20 mouse cellular contexts compared by ENCODE assay signal in the genomic region with DNA sequence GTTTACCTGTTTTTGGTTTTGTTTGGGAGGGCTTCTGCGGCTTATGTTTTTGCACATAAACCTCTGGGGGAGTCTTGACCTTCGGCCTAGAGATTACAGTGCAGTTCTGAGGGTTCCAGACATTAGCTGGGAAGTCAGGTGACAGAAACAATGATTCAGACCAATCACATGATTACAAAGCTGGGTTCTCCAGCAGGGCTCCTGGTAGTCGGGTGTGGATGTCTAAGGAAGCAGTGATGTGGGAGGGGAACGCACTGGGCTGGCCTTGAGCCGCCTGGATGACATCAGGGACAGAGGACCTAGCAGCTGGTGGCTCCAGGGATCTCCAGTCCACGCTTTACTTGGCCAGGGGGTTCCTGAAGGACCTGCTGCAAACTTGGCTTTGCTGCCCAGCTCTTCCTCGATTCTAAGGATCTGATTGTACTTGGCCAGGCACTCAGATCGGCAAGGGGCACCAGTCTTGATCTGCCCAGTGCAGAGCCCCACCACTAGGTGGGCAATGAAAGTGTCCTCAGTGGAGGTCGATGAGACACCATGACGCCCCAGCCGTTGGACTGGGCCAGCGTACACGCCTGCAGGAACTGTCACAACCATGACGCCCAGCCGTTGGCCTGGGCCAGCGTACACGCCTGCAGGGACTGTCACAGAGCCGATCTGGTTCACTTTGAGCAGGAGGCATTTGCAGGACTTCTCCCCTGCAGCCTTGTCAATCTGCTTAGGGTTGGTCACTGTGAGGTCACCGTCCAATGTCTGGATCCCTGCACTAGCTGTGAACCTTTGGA. TPM values are rescaled to one million over a fixed set of nuclear protein-coding genes. Genes with fewer than 3 reads are reported as not detected.
A peak's percentile ranks its signal among the peaks of the same experiment; 100 is the strongest.
DNase-seq lines count a peak whose midpoint lies in the region; ATAC-seq and TF ChIP-seq lines count a peak whose summit lies in the region.
"Had no signal": no experiment of that assay in that cellular context is flagged by ENCODE, and none has a peak within 500 bp of the region (broad histone marks: within the 10 kb centered on the region; RNA-seq: fewer than 3 reads in every experiment).

No protein-coding gene starts in this region.

- no peak overlapping the region for H3K4me2 ChIP-seq in intestine, postnatal 0 days (replicated peaks; ENCODE audit: low read depth)
- H3K4me2 ChIP-seq: limb, embryonic 13.5 days; liver, embryonic 15.5 days had no signal

- peak; percentile 32 for DNase-seq in heart, adult 8-10 months (ENCODE audit: low spot score)
- no peak for DNase-seq in heart, embryonic 10.5 days (ENCODE audit: low spot score)
- DNase-seq in NIH3T3 (ENCODE audit: low read depth) = peak; percentile 47
- DNase-seq in adrenal gland, postnatal 36 days = peak; percentile 62 to 71
- DNase-seq in cerebellum, adult 11-12 months = no peak
- DNase-seq: cerebellum, adult 9-11 months; gastrocnemius, postnatal 14 days; kidney, adult 8-10 months; midbrain, embryonic 14.5 days; right cerebral cortex, postnatal 25 days had no signal

- no peaks in the 10 kb centered on the region for H3K36me3 ChIP-seq in heart, embryonic 10.5 days
- no peaks in the 10 kb centered on the region for H3K36me3 ChIP-seq in intestine, postnatal 0 days (ENCODE audit: control insufficient read depth, insufficient read depth)
- H3K36me3 ChIP-seq: G1E; limb, embryonic 13.5 days; liver, embryonic 15.5 days had no signal

- no peak for TF ChIP-seq CTCF in intestine, postnatal 0 days (IDR thresholded peaks at IDR 0.05; ENCODE audit: low read depth)

- no peak overlapping the region for H3K9ac ChIP-seq in intestine, postnatal 0 days (ENCODE audit: low read depth, low read length)
- H3K9ac ChIP-seq: limb, embryonic 13.5 days; liver, embryonic 15.5 days had no signal

- H3K27me3 ChIP-seq in heart, embryonic 10.5 days (ENCODE audit: insufficient read depth, poor library complexity, severe bottlenecking) = no peaks in the 10 kb centered on the region; the same call in 1 of the 2 replicates
- H3K27me3 ChIP-seq in intestine, postnatal 0 days (replicated peaks; ENCODE audit: control insufficient read depth, insufficient read depth, low read length) = no peaks in the 10 kb centered on the region
- H3K27me3 ChIP-seq: limb, embryonic 13.5 days; liver, embryonic 15.5 days had no signal

- peak; percentile 71 for ATAC-seq in intestine, postnatal 0 days
- no peak for ATAC-seq in granulocyte monocyte progenitor cell, adult 5-6 weeks (replicated peaks; ENCODE audit: poor library complexity, severe bottlenecking)
- ATAC-seq: forebrain, embryonic 16.5 days; hindbrain, embryonic 16.5 days had no signal

- H3K4me3 ChIP-seq in heart, embryonic 10.5 days = no peak overlapping the region
- no peak overlapping the region for H3K4me3 ChIP-seq in intestine, postnatal 0 days (ENCODE audit: low read depth, low read length)
- H3K4me3 ChIP-seq: limb, embryonic 13.5 days; liver, embryonic 15.5 days had no signal

- WGBS in heart, embryonic 10.5 days = 76% methylated on average over 19 of the region's 19 CpGs
- WGBS in intestine, postnatal 0 days = 75% methylated on average over 19 of the region's 19 CpGs

- H3K27ac ChIP-seq in heart, embryonic 10.5 days = no peak overlapping the region
- H3K27ac ChIP-seq in intestine, postnatal 0 days (ENCODE audit: low read depth, low read length) = no peak overlapping the region
- H3K27ac ChIP-seq: limb, embryonic 13.5 days; liver, embryonic 15.5 days had no signal

- H3K9me3 ChIP-seq in heart, embryonic 10.5 days = no peaks in the 10 kb centered on the region
- no peaks in the 10 kb centered on the region for H3K9me3 ChIP-seq in intestine, postnatal 0 days (ENCODE audit: control insufficient read depth)
- H3K9me3 ChIP-seq: G1E; limb, embryonic 13.5 days; liver, embryonic 15.5 days had no signal

- H3K4me1 ChIP-seq in heart, embryonic 10.5 days = peaks cover 27% of the 10 kb centered on the region
- H3K4me1 ChIP-seq in intestine, postnatal 0 days (replicated peaks; ENCODE audit: control insufficient read depth, insufficient read depth, low read length) = no peaks in the 10 kb centered on the region

RNA-seq across cellular contexts. Expression of a gene that starts 13.5 kb away (rescaled TPM):
- 10 to 100 TPM; 27.3 to 40.6 (median 33.1) TPM for total RNA-seq in heart, adult 8-10 months (2022)
- 1.8 and 2.3 TPM in 2 replicates for polyA plus RNA-seq in heart, embryonic 10.5 days (2016; fragmentation: Nextera tagmentation; extraction: Ambion mirVana)
- under 1 TPM; 0.36 to 0.89 TPM for total RNA-seq in adrenal gland, postnatal 36 days (2021)
- 0.47 and 0.76 TPM in 2 replicates for polyA plus RNA-seq in intestine, postnatal 0 days (2015; fragmentation: Nextera tagmentation; extraction: Ambion mirVana)
- total RNA-seq in granulocyte monocyte progenitor cell, adult 5-6 weeks (2014; fragmentation: Nextera tagmentation) = not detected in 2 replicates
- total RNA-seq in granulocyte monocyte progenitor cell, adult 5-6 weeks (2017) = not detected in 2 replicates
- total RNA-seq: megakaryocyte progenitor cell, adult 5-6 weeks had no signal
- polyA plus RNA-seq: forebrain, embryonic 16.5 days; G1E; hindbrain, embryonic 16.5 days; liver, embryonic 15.5 days; midbrain, embryonic 14.5 days; neural tube, embryonic 11.5 days had no signal

RNA-seq across cellular contexts. Expression of a gene that starts 20.2 kb away (rescaled TPM):
- 10 to 100 TPM; 28.3 to 70.4 (median 46.3) TPM for total RNA-seq in heart, adult 8-10 months (2022)
- 0.39 and 0.43 TPM in 2 replicates for polyA plus RNA-seq in heart, embryonic 10.5 days (2016; fragmentation: Nextera tagmentation; extraction: Ambion mirVana)
- under 1 TPM; 0.23 to 0.50 TPM for total RNA-seq in adrenal gland, postnatal 36 days (2021)
- not detected in 2 replicates for polyA plus RNA-seq in intestine, postnatal 0 days (2015; fragmentation: Nextera tagmentation; extraction: Ambion mirVana)
- not detected in 2 replicates for total RNA-seq in granulocyte monocyte progenitor cell, adult 5-6 weeks (2014; fragmentation: Nextera tagmentation)
- not detected in 2 replicates for total RNA-seq in granulocyte monocyte progenitor cell, adult 5-6 weeks (2017)
- total RNA-seq: megakaryocyte progenitor cell, adult 5-6 weeks had no signal
- polyA plus RNA-seq: G1E; large intestine, adult 2 months; limb, embryonic 13.5 days; liver, embryonic 15.5 days had no signal

RNA-seq across cellular contexts. Expression of a gene that starts 25.2 kb away (rescaled TPM):
- 1 to 10 TPM; 1.4 to 2.5 (median 1.9) TPM for total RNA-seq in heart, adult 8-10 months (2022)
- 1.2 and 1.6 TPM in 2 replicates for polyA plus RNA-seq in heart, embryonic 10.5 days (2016; fragmentation: Nextera tagmentation; extraction: Ambion mirVana)
- total RNA-seq in adrenal gland, postnatal 36 days (2021) = 1 to 10 TPM; 1.7 to 2.7 TPM
- 2.3 and 2.6 TPM in 2 replicates for polyA plus RNA-seq in intestine, postnatal 0 days (2015; fragmentation: Nextera tagmentation; extraction: Ambion mirVana)
- not detected in 2 replicates for total RNA-seq in granulocyte monocyte progenitor cell, adult 5-6 weeks (2014; fragmentation: Nextera tagmentation)
- 0.05 TPM in 1 of 2 replicates, not detected in the other for total RNA-seq in granulocyte monocyte progenitor cell, adult 5-6 weeks (2017)
- total RNA-seq: megakaryocyte progenitor cell, adult 5-6 weeks had no signal

RNA-seq across cellular contexts. Expression of a gene that starts 28.9 kb away (rescaled TPM):
- 1 to 10 TPM; 4.7 to 6.7 (median 5.3) TPM for total RNA-seq in heart, adult 8-10 months (2022)
- polyA plus RNA-seq in heart, embryonic 10.5 days (2016; fragmentation: Nextera tagmentation; extraction: Ambion mirVana) = 4.3 and 5.5 TPM in 2 replicates
- total RNA-seq in adrenal gland, postnatal 36 days (2021) = 10 to 100 TPM in 1 of 2 experiments, 1 to 10 TPM in 1; 7.1 to 11.5 TPM
- polyA plus RNA-seq in intestine, postnatal 0 days (2015; fragmentation: Nextera tagmentation; extraction: Ambion mirVana) = 1.5 and 1.9 TPM in 2 replicates
- total RNA-seq in granulocyte monocyte progenitor cell, adult 5-6 weeks (2014; fragmentation: Nextera tagmentation) = 1.4 TPM in 1 of 2 replicates, not detected in the other
- total RNA-seq in granulocyte monocyte progenitor cell, adult 5-6 weeks (2017) = not detected in 2 replicates

RNA-seq across cellular contexts. Expression of a gene that starts 35.7 kb away (rescaled TPM):
- 1 to 10 TPM; 6.4 to 8.4 (median 7.5) TPM for total RNA-seq in heart, adult 8-10 months (2022)
- 2.9 and 3.5 TPM in 2 replicates for polyA plus RNA-seq in heart, embryonic 10.5 days (2016; fragmentation: Nextera tagmentation; extraction: Ambion mirVana)
- 10 to 100 TPM; 13.7 to 15.5 TPM for total RNA-seq in adrenal gland, postnatal 36 days (2021)
- 2.9 TPM in 2 replicates for polyA plus RNA-seq in intestine, postnatal 0 days (2015; fragmentation: Nextera tagmentation; extraction: Ambion mirVana)
- 4.6 and 7.7 TPM in 2 replicates for total RNA-seq in granulocyte monocyte progenitor cell, adult 5-6 weeks (2014; fragmentation: Nextera tagmentation)
- total RNA-seq in granulocyte monocyte progenitor cell, adult 5-6 weeks (2017) = 1.0 and 1.2 TPM in 2 replicates

Comparison
In these comparisons a context has a peak if more than half of its experiments do, and no peak if none do; other contexts are left out.
1. DNase-seq: peak in heart, adult 8-10 months (single experiment), NIH3T3 (single experiment) and adrenal gland, postnatal 36 days (2 of 2); none in heart, embryonic 10.5 days (single experiment) and cerebellum, adult 11-12 months (single experiment).
2. RNA of a gene that starts 13.5 kb away (total RNA-seq): 27.3 to 40.6 TPM in heart, adult 8-10 months; 0.36 to 0.89 TPM in adrenal gland, postnatal 36 days and not detected in granulocyte monocyte progenitor cell, adult 5-6 weeks; every median in the first group is over 10 times any median in the second.
3. RNA of a gene that starts 20.2 kb away (total RNA-seq): 28.3 to 70.4 TPM in heart, adult 8-10 months; 0.23 to 0.50 TPM in adrenal gland, postnatal 36 days and not detected in granulocyte monocyte progenitor cell, adult 5-6 weeks; every median in the first group is over 10 times any median in the second.